Mouse (Mus musculus) right cerebral cortex, postnatal 4 days (tissue): Measurements from ENCODE around the gene Tpmt.

Experiments
- DNase-seq: peaks from one replicate; pipeline ENCODE4 v3.0.0-alpha.2; 2022

Gene Tpmt

DNA sequence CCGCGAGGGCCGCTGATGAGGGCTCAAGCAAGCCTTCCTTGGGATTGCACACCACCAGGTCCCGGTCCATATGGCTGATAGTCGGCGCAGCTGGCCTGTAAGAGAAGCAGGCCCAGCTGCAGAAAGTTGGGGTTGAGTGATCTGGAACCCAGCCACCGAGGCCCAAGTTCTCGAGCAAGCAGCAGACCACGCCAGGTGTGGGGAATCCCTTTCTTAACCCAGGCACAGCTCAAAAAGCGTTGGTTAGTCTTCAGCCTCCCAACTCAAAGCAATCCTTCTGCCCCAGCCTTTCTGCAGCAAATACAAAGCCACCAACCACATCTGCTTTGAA lies at the start of gene Tpmt:
Gene Tpmt (minus strand): TSS at position 121 of the 331 bp plus-strand sequence.
- DNase-seq: peak; percentile 22

DNA sequence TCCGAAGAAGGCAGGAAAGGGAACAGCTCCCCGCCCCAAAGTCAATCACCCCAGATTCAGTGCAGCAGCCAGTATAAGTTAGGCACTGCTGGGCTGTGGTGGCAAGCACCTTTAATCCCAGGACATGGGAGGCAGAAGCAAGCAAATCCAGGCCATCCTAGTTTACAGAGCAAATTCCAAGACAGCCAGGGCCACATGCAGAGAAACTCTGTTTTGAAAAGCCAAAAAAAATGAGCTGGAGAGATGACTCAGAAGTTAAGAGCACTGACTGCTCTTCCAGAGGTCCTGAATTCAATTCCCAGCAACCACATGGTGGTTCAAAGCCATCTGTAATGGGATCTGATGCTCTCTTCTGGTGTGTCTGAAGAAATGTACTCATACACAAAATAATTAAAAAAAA lies 49.3 kb upstream of the Tpmt start:
- no peak for DNase-seq

DNA sequence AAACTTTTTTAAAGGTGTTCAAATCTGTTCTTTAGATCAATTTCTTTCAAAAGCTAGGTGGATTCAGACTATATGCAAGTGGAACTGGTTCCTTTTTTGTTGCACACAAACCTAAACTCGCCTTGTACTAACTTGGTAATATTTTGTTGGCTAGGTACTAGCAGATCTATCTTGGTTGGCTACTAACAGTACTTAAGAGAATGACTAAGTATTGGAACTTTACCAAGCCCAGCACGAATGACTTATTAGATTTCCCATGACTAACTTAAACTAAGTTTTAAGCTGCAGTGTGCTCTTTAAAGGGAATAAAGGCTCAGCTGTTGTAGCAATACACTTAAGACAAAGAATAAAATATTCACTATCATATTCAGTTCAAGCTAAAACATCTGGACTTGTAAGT lies 44.7 kb upstream of the Tpmt start:
- no peak for DNase-seq

DNA sequence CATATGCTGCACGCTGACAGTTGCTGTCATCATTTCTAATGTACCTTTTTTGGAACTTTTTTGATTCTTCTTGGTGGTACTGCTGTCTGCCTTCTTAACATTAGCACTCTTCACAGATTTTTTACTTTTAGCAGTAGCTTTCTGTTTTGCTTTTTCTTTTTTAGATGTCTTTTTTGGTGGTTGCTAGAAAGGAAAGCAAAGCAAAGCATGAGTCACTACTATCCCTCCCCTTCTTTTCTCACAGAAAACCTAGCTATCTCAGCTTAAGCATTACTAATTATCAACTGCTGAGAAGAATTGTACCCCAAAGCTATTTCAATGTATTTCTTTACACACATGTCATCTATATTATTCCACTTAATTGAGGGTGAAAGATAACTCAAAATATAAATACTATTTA lies 43.9 kb upstream of the Tpmt start:
- no peak for DNase-seq

DNA sequence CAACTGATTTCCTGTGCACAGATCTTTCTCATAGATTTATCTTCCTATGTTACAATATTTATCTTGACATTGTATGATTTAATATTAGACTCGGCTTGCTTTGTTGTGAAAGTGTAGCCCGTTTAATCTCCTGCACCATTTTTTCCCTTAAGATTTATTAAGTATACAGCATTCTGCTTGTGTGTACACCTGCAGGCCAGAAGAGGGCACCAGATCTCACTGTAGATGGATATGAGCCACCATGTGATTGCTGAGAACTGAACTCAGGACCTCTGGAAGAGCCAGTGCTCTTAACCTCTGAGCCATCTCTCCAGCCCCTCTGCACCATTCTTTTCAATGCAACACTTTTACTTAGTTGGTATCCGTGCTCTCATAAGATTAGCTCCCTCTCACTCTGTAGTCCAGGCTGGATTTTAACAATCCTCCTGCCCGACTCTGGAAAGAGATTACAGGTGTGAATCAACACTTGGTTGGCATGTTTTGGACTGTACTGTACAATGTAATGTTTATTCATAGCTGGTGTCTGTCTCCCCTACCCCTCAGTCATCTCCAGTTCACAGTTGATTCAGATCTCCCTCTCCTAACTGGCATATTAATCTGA lies 36.5 kb upstream of the Tpmt start:
- DNase-seq: no peak

DNA sequence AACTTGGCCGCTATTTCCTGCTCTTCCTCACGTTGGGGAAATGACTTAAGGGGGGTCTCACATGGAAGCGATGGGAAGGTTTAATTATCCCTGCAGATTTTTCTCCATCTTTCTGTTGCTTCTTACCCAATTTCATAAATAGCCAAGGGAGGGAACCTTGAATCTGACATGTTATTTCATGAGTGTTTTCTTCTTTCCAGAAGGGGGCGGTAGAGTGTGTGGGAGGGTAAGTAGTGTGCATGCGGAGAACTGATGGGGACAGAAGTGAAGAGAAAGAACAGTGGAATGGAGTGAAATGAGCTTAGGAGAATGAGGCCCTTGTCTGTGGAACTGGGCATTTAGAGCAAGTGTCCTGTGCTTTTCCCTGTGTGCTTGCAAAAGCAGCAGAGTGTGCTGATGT lies 34.3 kb upstream of the Tpmt start:
- DNase-seq: no peak

DNA sequence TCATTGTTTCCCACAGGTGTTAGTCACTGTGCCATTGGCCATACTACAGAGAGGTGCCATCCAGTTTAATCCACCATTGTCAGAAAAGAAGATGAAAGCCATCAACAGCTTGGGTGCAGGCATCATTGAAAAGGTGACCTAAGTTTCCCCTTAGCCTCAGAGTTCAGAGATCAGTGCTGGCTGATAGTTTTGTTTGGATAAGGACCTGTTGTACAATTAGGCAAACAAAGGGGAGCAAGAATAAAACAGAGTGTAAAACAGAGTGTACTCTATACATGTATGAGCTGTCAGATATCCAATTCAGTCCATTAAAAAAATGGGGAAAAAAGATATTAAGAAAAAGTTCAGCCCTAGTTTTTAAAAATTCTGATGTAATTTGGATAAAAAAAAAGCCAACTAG lies 32.8 kb upstream of the Tpmt start:
- DNase-seq: no peak

DNA sequence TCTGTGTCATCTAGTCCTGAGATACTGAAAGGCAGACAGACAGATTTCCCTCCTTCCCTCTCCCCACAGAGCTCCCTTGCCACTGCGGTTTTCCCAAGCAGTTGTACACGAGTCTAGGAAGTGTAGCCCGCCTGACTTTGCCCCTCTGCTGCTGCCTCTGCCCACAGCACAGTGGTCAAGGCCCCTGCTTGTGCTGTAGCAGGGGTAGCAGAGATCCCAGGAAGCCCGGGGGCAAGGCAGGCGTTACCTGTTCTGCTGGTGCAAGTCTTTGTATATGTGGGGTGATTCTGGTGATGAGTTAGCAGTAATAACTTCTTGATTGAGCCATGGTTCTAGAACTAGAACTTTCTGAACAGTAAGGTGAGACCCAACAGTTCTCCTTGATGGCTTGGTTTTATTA lies 31.6 kb upstream of the Tpmt start:
- no peak for DNase-seq

DNA sequence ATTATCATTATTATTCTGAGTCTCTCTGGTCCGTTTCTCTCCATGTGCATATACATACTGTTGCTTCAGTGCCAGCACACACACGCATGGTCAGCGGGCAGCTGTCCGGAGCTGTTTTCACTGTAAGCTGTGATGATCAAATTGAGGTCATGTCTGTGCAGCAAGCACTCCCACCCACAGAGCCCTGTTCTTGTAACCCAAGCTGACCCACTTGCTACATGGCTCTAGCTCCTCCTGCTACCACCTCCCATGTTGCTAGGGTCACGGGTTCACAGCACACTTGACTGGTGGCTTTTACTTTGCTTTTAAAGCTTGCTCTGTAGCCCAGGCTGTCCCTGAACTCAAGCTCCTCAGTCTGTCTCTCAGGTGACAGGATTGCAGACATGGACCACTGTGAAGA lies 27.9 kb upstream of the Tpmt start:
- no peak for DNase-seq

DNA sequence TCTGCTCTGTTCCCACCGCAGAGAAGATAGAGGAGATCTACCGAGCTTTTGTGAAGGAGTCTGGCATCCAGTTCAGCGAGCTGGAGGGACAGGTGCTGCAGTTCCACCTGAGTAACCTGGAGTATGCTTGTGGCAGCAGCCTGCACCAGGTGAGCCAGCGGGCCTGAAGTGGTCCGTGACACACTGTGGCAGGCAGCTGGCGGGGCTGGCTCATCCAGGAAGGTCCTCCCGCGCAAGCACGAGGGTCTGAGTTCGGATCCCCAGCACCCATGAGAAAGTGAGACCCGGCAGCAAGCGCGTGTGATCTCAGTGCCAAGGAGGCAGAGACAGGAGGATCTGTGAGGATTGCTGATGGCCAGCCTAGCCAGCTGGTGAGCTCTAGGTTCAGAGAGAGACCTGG lies 27.3 kb upstream of the Tpmt start:
- DNase-seq: no peak

DNA sequence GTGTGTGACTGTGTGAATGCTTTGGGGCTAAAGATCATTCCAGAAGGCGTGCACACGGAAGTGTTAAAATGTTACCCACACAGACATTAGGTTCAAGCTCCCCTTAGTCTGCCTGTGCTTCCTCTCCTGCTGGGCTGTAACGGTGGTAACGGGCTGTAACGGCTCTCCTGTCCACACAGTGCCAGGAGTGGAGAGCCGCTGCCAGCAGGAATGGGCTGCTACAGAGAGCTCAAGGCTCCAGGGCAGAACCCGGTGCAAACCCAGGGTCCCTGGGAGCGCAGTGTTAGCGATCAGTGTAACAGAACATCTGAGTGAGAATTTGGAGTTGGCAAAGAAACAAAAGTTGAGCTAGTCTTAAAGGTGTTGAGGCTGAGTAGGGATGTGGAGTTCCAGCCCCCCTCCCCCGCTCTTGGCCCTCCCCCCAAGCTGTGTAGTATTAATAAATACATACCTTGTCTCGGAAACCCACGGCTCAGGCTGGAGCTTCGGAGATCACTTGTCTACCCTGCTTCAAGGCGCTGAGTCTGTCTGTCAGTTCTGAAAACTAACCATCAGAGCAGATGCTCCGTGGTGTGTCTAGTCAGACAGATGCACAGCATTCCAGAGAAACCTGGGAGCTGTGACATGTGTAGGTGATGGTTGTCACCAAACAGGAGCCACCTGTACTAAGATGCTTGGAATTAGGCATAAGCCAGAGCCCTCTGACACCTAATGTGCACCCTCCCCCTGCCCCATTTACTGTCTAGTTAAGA lies 26.0 kb upstream of the Tpmt start:
- no peak for DNase-seq

DNA sequence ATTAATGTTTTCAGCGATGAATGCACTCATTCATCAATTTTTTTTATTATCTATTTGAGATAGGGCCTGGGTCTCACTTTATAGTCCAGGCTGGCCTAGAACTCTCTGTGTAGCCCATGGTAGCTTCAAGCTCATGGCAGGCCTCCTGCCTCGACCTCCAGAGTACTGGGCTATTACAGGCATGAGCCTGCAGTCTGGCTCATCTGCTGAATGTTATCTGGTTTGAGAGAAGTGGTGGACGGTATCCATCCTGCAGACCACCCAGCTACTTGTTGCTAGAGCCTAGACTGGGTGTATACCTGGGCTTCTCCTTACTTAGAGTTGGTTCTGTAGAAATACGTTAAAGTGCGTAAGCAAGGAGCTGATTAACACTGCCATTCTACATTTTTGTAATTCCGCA lies 22.5 kb upstream of the Tpmt start:
- no peak for DNase-seq

DNA sequence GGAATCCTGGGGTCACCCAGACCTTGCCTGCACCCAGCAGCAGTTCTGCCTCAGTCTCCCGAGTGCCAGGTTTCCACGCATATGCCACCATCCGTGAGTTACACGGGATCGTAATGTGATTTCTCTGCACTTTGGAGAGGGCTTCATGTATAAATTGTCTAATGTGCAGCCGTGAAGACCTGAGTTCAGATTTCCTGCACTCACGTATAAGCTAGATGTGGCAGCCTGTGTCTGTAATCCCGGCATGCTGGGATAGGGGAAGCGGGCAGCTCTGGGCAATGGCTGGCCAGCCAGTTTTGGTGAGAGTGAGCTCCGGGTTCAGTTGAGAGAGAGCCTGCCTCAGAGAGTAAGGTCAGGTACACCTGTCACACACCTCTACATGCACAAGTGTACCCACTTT lies 22.0 kb upstream of the Tpmt start:
- no peak for DNase-seq

DNA sequence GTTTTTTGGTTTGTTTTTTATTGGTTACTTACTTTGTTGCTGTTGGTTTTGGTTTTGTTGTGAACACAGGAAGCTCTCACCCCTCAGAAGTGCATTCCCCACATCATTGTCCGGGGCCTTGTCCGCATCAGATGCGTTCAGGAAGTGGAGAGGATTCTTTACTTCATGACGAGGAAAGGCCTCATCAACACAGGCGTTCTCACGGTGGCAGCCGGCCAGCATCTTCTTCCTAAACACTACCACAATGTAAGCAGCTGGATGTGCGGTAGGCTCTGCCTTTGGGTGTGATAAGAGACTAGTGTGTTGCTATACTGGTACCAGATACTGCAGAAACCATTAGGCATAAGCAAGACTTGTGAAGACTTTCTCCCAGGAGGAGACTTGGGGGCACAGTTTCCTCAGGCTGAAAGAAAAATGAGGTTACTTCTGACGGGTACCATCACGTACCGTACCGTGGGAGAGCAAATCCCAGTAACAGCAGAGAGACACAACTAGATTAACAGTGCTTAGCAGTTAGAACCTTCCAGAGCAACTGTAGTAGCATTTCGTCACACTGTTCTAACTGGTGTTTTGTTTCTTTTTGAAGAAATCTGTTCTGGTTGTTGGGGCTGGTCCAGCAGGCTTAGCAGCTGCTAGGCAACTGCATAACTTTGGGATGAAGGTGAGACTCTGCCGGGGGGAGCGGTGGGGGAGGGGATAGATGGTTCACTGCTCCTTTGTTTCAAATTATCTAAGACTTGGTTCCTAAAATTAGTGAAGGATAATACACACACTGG lies 19.6 kb upstream of the Tpmt start:
- no peak for DNase-seq

DNA sequence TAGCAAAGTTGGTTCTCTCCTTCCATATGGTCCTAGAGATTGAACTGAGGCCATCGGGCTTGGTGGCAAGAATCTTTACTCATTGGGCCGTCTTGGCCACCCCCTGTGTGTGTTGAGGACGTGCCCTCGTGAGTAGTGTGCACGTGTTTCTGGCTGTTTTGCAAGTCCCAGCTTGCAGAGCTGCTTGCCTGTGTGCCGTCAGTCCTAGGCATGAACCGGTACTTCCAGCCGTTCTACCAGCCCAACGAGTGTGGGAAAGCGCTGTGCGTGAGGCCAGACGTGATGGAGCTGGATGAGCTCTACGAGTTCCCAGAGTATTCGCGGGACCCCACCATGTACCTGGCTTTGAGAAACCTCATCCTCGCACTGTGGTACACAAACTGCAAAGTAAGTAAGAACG lies 18.2 kb upstream of the Tpmt start:
- DNase-seq: no peak

DNA sequence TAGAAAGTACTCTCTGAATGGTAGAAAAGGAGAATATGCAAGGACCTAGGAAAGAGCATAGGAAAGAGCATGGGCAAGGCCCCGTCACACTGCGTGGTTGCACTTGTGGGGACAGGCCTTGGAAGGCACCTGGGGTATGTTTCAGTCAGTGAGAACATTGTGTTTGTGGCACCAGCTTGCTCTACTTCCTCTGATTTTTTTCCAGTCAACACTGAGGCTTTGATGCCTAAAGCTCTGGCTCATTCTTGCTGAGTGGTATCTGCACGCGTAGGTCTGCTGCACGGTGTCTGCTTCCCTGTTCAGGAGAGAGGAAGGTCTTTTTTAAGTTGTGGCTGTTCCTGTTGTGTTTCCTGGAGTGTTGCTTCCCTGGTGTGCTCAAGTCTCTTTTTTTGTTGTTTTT lies 12.2 kb upstream of the Tpmt start:
- DNase-seq: no peak

DNA sequence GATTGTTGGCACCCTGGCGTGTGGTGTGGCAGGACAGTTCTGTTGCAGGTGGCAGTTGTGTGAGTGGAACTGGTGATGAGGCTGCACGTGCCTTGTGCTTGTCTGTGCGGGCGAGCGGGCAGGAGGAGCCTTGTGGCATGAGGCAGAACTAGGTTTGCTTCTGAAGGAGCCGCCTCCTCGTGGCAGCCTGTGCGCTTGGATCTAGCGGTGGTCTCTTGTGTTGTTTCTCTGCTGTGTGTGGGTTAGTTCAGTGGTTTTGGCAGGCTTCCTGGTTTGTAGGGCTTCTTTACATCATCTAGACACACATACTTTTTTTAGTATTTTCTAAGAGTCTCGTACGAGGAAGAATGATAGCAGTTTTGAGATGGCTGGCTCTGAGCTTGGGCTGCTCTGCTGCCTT lies 11.6 kb upstream of the Tpmt start:
- DNase-seq: peak; percentile 20

DNA sequence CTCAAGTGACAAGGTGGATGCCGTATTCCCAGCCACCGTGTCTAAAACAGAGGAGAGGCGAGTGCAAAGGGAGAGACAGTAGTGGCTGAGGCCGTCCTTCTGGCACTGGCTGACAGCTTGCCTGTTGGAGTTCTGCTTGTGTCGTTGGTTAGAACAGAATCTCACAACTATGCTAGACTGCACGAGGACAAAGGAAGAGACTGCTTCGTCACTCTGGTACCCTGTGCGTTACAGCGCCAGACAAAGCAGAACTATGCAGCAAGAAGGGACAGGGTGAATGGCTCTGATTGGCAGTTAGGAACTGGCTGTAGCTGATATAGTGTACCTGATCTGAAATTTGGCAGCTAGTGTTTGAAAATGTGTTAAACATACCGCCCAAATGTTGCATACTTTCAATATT lies 9.4 kb upstream of the Tpmt start:
- DNase-seq: no peak

DNA sequence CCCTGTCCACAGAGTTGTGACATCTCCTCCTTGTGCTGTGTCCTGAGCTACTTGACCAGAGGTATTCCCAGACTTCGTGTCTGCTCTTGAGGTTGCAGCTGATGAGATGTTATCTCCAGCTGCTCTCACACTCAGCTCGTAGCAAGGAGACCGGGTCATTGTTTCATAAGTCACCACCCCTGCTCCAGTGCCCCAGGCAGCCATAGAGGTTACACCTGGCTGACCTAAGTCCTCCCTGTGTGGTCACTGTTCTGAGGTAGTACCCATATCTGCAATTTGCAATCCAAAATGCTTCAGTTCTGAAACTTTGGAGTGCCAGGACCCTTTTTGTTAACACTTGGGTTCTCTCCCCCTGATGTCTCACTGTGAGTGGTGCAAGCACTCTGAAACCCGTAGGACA lies 5.5 kb upstream of the Tpmt start:
- DNase-seq: no peak

DNA sequence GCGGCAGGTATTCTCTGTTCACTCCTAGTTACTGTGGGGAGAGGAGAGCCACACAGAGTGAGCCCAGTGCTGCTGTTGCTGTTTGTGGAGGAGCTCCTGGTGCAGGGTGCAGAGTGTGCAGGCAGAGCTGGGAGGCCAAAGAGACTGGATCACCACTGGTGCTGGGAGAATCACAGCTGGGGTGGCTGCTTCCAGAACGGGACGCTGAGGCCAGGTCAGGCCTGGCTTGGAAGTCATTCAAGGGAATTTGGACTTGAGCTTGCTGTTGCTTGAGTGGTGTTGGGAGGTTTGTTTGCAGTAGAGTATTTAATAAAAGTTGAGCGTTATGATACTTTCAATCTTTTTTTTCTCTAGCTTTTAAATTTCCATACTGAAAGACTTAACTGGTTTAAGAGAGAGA lies 3.5 kb upstream of the Tpmt start:
- DNase-seq: no peak

DNA sequence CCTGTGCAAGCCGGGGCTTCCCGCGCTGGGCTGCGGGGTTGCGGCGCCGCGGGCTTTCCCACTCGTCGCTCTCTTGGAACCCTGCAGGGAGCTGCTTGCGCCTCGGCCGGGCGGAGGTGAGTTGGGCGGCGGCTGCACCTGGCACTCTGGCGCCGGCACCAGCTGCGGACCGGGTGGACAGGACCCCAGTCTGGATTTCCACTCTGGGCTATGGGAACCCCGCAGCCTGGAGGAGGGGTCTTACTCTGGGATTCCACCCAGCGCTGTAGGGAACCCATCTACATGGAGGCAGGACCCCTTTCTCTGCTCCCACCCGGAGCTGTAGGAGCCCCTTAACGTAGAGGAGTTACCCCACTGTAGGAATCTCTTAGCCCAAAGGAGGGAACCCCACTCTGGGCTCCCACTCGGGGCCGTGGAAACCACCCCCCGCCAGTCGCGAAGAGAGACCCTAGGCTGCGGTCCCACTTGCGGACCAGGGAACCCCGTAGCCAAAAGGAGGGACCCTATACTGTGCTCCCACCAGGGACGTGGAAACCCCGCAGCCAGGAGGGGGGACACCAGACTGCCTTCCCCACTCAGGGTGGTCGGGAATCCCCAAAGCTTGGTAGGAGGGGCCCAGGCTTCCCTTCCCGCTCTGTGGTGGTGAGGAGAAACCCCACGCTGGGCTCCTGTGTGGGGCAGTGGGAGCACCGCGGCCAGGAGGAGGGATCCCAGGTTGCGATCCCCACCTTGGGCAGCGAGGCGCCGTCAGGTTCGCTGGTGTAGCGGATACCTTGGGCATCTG lies 512 bp downstream of the Tpmt start:
- no peak for DNase-seq

DNA sequence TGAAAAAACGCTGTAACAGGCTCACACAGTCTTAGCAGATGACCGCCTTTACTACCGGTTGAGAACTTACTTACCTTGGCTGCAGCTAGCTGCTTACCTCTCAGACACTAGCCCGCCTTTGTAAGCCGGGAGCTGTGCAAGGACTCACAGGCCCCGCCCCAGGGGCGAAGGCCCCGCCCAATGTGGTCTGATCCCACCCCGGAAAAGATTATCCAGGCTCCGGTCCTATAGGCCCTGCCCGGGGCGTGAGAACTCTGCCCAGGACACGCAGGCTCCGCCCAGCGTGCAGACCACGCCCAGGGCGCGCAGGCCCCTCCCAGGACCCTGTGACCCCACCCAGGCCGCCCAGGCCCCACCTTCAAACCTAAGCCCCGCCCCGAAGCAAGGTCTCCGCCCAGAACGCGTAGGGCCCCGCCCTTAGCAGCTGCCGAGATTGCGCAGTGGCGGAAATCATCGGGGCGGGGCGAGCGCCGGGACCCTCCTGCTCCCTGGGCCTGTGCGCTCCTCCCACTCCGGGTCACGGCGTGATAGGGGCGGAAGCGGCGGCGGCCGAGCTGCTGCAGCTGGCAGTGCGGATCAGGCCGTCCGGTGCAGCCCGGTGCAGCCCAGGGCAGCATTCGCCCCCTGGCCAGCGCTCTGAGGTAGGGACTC lies 1.4 kb downstream of the Tpmt start, which contains the start of gene Kdm1b:
Gene Kdm1b (plus strand): TSS at position 470 of the 651 bp plus-strand sequence.
- peak; percentile 95 for DNase-seq

DNA sequence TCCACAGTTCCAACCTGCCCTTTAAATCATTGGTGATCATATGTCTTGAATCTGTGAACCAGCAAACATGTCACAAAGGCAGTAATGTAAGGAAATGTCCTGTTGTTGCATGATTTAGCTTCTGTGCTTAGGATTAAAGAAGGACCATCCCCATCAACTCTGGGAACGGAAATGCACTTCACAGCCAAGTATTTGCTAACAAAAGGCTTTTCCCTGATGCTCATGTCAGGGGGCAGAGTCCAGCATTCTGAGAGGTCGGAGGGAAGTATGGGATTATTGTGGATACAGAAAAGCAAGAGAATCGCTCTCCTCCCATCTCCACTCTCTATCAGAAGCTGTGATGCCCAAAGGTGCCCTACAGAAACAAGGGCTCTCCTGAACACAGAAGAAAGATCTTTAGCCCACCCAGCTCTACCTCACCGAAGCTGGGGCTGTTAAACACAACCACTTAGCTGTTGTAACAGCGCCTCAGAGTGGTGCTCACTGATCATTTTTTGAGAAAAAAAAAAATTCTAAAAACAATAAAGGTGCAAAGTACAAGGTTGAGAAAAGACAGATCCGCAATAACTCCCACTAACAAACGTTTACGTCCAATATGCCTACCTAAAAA lies 2.4 kb downstream of the Tpmt start:
- no peak for DNase-seq
